Mouse (Mus musculus): ENCODE data around the gene Socs3. TPM values are rescaled to one million over a fixed set of nuclear protein-coding genes. Genes with fewer than 3 reads are reported as not detected.

Socs3 gene
- polyA plus RNA-seq, 1 experiment, result 27.3 TPM

DNA sequence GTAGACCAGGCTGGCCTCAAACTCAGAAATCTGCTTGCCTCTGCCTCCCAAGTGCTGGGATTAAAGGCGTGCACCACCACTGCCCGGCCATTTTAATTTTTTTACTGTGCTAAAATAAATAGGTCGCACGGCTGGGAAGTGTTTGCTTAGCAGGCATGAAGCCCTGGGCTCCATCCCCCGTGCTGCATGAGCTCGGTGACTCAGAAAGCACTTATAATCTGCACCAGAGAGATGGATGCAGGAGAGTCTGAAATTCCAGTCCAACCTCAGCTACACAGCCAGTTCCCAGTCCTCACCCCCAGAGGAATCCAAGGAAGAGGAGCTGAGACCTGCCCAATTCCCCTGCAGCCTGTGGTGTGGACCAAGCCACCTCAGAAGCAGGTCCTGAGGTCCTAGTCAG is 45.4 kb downstream of the Socs3 start:
- Histone ChIP-seq H3K27me3 (ENCODE audit: control insufficient read depth, insufficient read depth, insufficient read length) (no peaks in the 10 kb centered on the region), H3K4me3 (no peak overlapping the region), H3K4me2 (ENCODE audit: low read depth) (no peak overlapping the region), H3ac (ENCODE audit: control insufficient read depth, insufficient read length) (no peak overlapping the region), H3K36me3 (ENCODE audit: control insufficient read depth, insufficient read depth) (no peaks in the 10 kb centered on the region), H3K79me2 (ENCODE audit: control insufficient read depth, insufficient read depth) (no peaks in the 10 kb centered on the region)
- TF ChIP-seq MYOD1 (IDR thresholded peaks at IDR 0.05; ENCODE audit: control insufficient read depth in 1 of 3, insufficient read length in 2 of 3, low read depth in 2 of 3) (no peak), CEBPB (IDR thresholded peaks at IDR 0.05; ENCODE audit: insufficient read depth, poor library complexity, severe bottlenecking) (no peak), MAX (IDR thresholded peaks at IDR 0.05; ENCODE audit: low read depth) (no peak), POLR2A (IDR thresholded peaks at IDR 0.05; ENCODE audit: insufficient read length, low read depth) (no peak), TCF3 (IDR thresholded peaks at IDR 0.05; ENCODE audit: insufficient read length, low read depth) (no peak), REST (IDR thresholded peaks at IDR 0.05; ENCODE audit: insufficient read depth, insufficient read length) (no peak), SRF (IDR thresholded peaks at IDR 0.05; ENCODE audit: control insufficient read depth, insufficient read length, low read depth) (no peak), USF1 (IDR thresholded peaks at IDR 0.05; ENCODE audit: low read depth) (no peak), E2F4 (IDR thresholded peaks at IDR 0.05; ENCODE audit: insufficient read depth) (no peak), TCF12 (IDR thresholded peaks at IDR 0.05; ENCODE audit: insufficient read depth, poor library complexity, severe bottlenecking) (no peak), MYOG (IDR thresholded peaks at IDR 0.05; ENCODE audit: control insufficient read depth in 1 of 3, insufficient read depth in 1 of 3, insufficient read length in 2 of 3, low read depth in 2 of 3) (no peak)

DNA sequence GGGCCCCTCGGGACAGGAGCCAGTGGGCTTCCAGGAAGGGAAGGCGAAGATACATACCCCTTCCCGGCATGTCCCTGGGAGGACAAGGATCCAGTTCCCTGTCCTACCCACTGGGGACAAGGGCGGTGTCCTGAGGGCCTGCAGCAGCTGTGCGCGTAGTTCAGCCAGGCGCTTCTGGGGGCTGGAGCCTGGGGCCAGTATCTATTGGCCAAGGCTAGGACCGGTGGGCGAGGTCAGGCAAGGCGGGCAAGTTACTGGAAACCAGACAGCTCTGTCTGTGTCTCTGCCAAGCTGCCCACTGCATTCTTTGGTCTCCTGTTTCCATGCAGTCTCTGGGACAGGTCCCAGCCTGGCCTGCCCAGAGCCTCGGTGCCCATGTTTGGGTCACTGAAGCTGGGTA is 46.6 kb downstream of the Socs3 start:
- no peaks in the 10 kb centered on the region for H3K36me3 ChIP-seq (ENCODE audit: control insufficient read depth, insufficient read depth)
- no peaks in the 10 kb centered on the region for H3K27me3 ChIP-seq (ENCODE audit: control insufficient read depth, insufficient read depth, insufficient read length)
- H3K4me3 ChIP-seq, result no peak overlapping the region
- H3K79me2 ChIP-seq (ENCODE audit: control insufficient read depth, insufficient read depth), result no peaks in the 10 kb centered on the region
- peak overlapping the region; percentile 67 for H3K4me2 ChIP-seq (ENCODE audit: low read depth)
- TF ChIP-seq MYOG (IDR thresholded peaks at IDR 0.05; ENCODE audit: control insufficient read depth in 1 of 3, insufficient read depth in 1 of 3, insufficient read length in 2 of 3, low read depth in 2 of 3) (peak; percentile 79 to 97 (median 92)), MYOD1 (IDR thresholded peaks at IDR 0.05; ENCODE audit: control insufficient read depth in 1 of 3, insufficient read length in 2 of 3, low read depth in 2 of 3) (peak; percentile 41 to 98 (median 96)), CEBPB (IDR thresholded peaks at IDR 0.05; ENCODE audit: insufficient read depth, poor library complexity, severe bottlenecking) (no peak), REST (IDR thresholded peaks at IDR 0.05; ENCODE audit: insufficient read depth, insufficient read length) (no peak), TCF12 (IDR thresholded peaks at IDR 0.05; ENCODE audit: insufficient read depth, poor library complexity, severe bottlenecking) (no peak), POLR2A (IDR thresholded peaks at IDR 0.05; ENCODE audit: insufficient read length, low read depth) (peak; percentile 67), POLR2AphosphoS2 (IDR thresholded peaks at IDR 0.05; ENCODE audit: insufficient read length, low read depth) (peak; percentile 60), TCF3 (IDR thresholded peaks at IDR 0.05; ENCODE audit: insufficient read length, low read depth) (peak; percentile 67), SRF (IDR thresholded peaks at IDR 0.05; ENCODE audit: control insufficient read depth, insufficient read length, low read depth) (peak; percentile 67), USF1 (IDR thresholded peaks at IDR 0.05; ENCODE audit: low read depth) (no peak), E2F4 (IDR thresholded peaks at IDR 0.05; ENCODE audit: insufficient read depth) (no peak), MAX (IDR thresholded peaks at IDR 0.05; ENCODE audit: low read depth) (no peak)
- no peak overlapping the region for H3ac ChIP-seq (ENCODE audit: control insufficient read depth, insufficient read length)

DNA sequence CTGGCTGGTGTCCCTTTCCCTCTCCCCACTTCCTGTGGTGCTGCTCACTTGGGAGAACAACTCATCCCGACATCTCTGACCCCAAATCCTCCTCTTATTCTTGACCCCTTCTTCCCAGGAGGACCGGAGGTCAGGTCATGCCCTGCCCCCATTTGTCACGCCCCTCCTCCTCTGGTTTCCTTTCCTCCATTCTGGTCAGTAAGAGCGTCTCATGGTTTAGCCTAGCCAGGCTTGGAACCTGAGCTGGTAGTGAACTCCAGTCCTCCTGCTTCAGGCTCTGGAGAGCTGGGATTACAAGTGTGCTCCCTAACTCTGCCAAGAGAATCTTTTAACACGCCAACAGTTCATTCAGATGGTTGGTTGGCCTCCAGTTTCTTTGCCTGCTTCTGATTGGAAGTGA is 50.6 kb downstream of the Socs3 start:
- no peak overlapping the region for H3K4me3 ChIP-seq

DNA sequence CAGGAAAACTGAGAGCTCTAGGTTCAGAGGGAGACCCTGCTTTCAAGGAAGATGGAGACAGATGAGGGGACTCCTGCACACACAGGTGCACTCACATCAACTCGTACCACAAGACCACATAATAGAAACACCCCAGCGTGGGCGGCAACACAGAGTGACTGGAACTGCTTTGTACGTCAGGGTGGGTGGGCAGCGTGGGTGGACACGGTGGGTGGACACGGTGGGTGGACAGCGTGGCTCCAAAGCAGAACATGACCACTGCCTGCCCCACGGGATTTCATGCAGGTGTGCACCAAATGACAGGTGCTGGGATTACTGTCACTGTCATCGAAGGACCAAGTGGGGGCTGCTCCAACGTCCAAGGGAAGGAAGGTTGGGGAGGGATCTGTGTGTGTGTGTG is 51.3 kb downstream of the Socs3 start:
- H3ac ChIP-seq (ENCODE audit: control insufficient read depth, insufficient read length), result no peak overlapping the region
- H3K36me3 ChIP-seq (ENCODE audit: control insufficient read depth, insufficient read depth), result no peaks in the 10 kb centered on the region
- H3K4me2 ChIP-seq (ENCODE audit: low read depth), result no peak overlapping the region
- no peak overlapping the region for H3K4me3 ChIP-seq
- TF ChIP-seq USF1 (IDR thresholded peaks at IDR 0.05; ENCODE audit: low read depth), result no peak
- peak in 1 of 3 experiments; percentile 17 for TF ChIP-seq MYOD1 (IDR thresholded peaks at IDR 0.05; ENCODE audit: control insufficient read depth in 1 of 3, insufficient read length in 2 of 3, low read depth in 2 of 3)
- H3K79me2 ChIP-seq (ENCODE audit: control insufficient read depth, insufficient read depth), result no peaks in the 10 kb centered on the region
- H3K27me3 ChIP-seq (ENCODE audit: control insufficient read depth, insufficient read depth, insufficient read length), result no peaks in the 10 kb centered on the region

More for the DNA sequence above, 50.6 kb downstream of the Socs3 start:
- TF ChIP-seq E2F4 (IDR thresholded peaks at IDR 0.05; ENCODE audit: insufficient read depth), result no peak
- no peak for TF ChIP-seq REST (IDR thresholded peaks at IDR 0.05; ENCODE audit: insufficient read depth, insufficient read length)
- TF ChIP-seq MYOD1 (IDR thresholded peaks at IDR 0.05; ENCODE audit: control insufficient read depth in 1 of 3, insufficient read length in 2 of 3, low read depth in 2 of 3), result no peak
- TF ChIP-seq POLR2A (IDR thresholded peaks at IDR 0.05; ENCODE audit: insufficient read length, low read depth), result no peak
- no peak for TF ChIP-seq POLR2AphosphoS2 (IDR thresholded peaks at IDR 0.05; ENCODE audit: insufficient read length, low read depth)
- TF ChIP-seq MAX (IDR thresholded peaks at IDR 0.05; ENCODE audit: low read depth), result no peak
- no peak for TF ChIP-seq TCF12 (IDR thresholded peaks at IDR 0.05; ENCODE audit: insufficient read depth, poor library complexity, severe bottlenecking)
- no peak for TF ChIP-seq MYOG (IDR thresholded peaks at IDR 0.05; ENCODE audit: control insufficient read depth in 1 of 3, insufficient read depth in 1 of 3, insufficient read length in 2 of 3, low read depth in 2 of 3)
- no peak for TF ChIP-seq USF1 (IDR thresholded peaks at IDR 0.05; ENCODE audit: low read depth)
- no peak for TF ChIP-seq TCF3 (IDR thresholded peaks at IDR 0.05; ENCODE audit: insufficient read length, low read depth)
- no peak for TF ChIP-seq SRF (IDR thresholded peaks at IDR 0.05; ENCODE audit: control insufficient read depth, insufficient read length, low read depth)
- TF ChIP-seq CEBPB (IDR thresholded peaks at IDR 0.05; ENCODE audit: insufficient read depth, poor library complexity, severe bottlenecking), result no peak
- no peak overlapping the region for H3ac ChIP-seq (ENCODE audit: control insufficient read depth, insufficient read length)
- no peak overlapping the region for H3K4me2 ChIP-seq (ENCODE audit: low read depth)
- no peaks in the 10 kb centered on the region for H3K36me3 ChIP-seq (ENCODE audit: control insufficient read depth, insufficient read depth)
- no peaks in the 10 kb centered on the region for H3K27me3 ChIP-seq (ENCODE audit: control insufficient read depth, insufficient read depth, insufficient read length)
- H3K79me2 ChIP-seq (ENCODE audit: control insufficient read depth, insufficient read depth), result no peaks in the 10 kb centered on the region

Other genes with a start within 250 kb of the Socs3 start
- gene Tmc8, start 188.0 kb downstream of the Socs3 start, polyA plus RNA-seq (2012; fragmentation: generic; extraction: Trizol), result 0.19 TPM
- gene Tmc6, start 187.8 kb downstream of the Socs3 start, polyA plus RNA-seq (2012; fragmentation: generic; extraction: Trizol), result 51.9 TPM
- not detected for gene 6030468B19Rik, start 172.4 kb downstream of the Socs3 start, polyA plus RNA-seq (2012; fragmentation: generic; extraction: Trizol)
- gene Gm20708, start 160.4 kb downstream of the Socs3 start, polyA plus RNA-seq (2012; fragmentation: generic; extraction: Trizol), result 0.35 TPM
- gene Syngr2, start 160.4 kb downstream of the Socs3 start, polyA plus RNA-seq (2012; fragmentation: generic; extraction: Trizol), result 109 TPM
- 6.1 TPM for gene Afmid, start 144.1 kb downstream of the Socs3 start, polyA plus RNA-seq (2012; fragmentation: generic; extraction: Trizol)
- 52.8 TPM for gene Tk1, start 144.0 kb downstream of the Socs3 start, polyA plus RNA-seq (2012; fragmentation: generic; extraction: Trizol)
- gene Birc5, start 120.8 kb downstream of the Socs3 start, polyA plus RNA-seq (2012; fragmentation: generic; extraction: Trizol), result 60.7 TPM
- gene Tmem235, start 109.3 kb downstream of the Socs3 start, polyA plus RNA-seq (2012; fragmentation: generic; extraction: Trizol), result not detected
- gene Tha1, start 96.6 kb downstream of the Socs3 start, polyA plus RNA-seq (2012; fragmentation: generic; extraction: Trizol), result 2.5 TPM
- 61.6 TPM for gene Pgs1, start 16.2 kb upstream of the Socs3 start, polyA plus RNA-seq (2012; fragmentation: generic; extraction: Trizol)
- 0.16 TPM for gene Dnah17, start 160.6 kb upstream of the Socs3 start, polyA plus RNA-seq (2012; fragmentation: generic; extraction: Trizol)

Data from myocyte (in vitro differentiated cells).